Mouse (Mus musculus): ENCODE measurements around the gene Mon2. TPM values are rescaled to one million over a fixed set of nuclear protein-coding genes. Genes with fewer than 3 reads are reported as not detected.

Gene Mon2
- polyA plus RNA-seq, 1 experiment from 2014 or later = 39.1 TPM

GRCm38 (mm10) chr10:123005237-123006185 is 70.8 kb downstream of the Mon2 start:
- ATAC-seq (ENCODE audit: low FRiP score) = peak; percentile 69; the same call in 1 of the 2 replicates
- H3K36me3 ChIP-seq (replicated peaks) = peaks cover 37% of the 10 kb centered on the region
- 92% methylated on average over 20 of the region's 20 CpGs for WGBS

DNA sequence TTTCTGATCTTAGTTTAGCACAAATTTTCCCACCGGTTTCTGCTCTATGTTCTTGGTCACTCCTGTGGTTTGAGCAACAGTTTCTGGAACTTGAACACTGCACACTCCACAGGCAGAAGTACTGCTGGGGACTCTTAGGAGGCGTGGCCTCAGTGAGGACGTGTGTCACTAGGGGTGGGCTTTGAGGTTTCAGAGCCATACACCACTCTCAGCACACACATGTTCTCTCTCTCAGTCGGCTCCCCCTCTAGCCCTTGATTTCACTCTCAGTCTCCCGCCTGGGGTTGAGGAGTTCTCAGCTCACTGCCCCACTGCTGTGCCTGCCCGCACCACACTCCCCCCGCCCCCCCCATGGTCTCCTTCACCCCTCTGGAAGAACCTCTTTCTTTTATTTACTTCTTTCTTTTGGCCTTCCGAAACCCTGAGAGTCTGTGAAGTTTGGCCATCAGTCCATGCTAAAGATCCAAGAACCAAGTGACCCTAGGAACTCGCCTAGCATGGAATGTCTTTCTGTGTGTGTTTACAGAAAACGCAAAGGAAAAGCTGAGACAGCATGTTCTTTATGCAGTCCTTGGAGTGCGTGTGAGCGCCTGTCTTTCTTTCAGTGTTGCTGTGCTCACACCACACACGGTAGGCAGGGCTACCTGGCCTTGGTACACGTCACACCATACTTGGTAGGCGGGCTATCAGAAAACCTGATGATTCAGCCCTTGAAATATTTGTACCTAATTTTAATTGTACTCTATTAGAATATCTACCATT is 71.6 kb downstream of the Mon2 start:
- peaks cover 35% of the 10 kb centered on the region for H3K36me3 ChIP-seq (replicated peaks)
- no peaks in the 10 kb centered on the region for H3K27me3 ChIP-seq
- no peak overlapping the region for H3K4me2 ChIP-seq
- 80% methylated on average over 15 of the region's 15 CpGs for WGBS
- H3K27ac ChIP-seq = 0 out of 2 replicates have a peak overlapping the region, but pooled peaks have one; percentile 36
- no peak overlapping the region for H3K9ac ChIP-seq
- H3K9me3 ChIP-seq = no peaks in the 10 kb centered on the region
- no peaks in the 10 kb centered on the region for H3K4me1 ChIP-seq
- H3K4me3 ChIP-seq (replicated peaks) = no peak overlapping the region
- ATAC-seq (ENCODE audit: low FRiP score) = peak; percentile 55; the same call in 1 of the 2 replicates

More at GRCm38 (mm10) chr10:123005237-123006185, 70.8 kb downstream of the Mon2 start:
- Histone ChIP-seq H3K27me3 (no peaks in the 10 kb centered on the region), H3K27ac (no peak overlapping the region), H3K4me1 (no peaks in the 10 kb centered on the region), H3K9me3 (no peaks in the 10 kb centered on the region), H3K9ac (no peak overlapping the region), H3K4me2 (no peak overlapping the region), H3K4me3 (replicated peaks) (no peak overlapping the region)

GRCm38 (mm10) chr10:123001985-123002384 is 74.3 kb downstream of the Mon2 start:
- 88% methylated on average over 1 of the region's 1 CpGs for WGBS
- H3K27ac ChIP-seq = no peak overlapping the region
- H3K4me2 ChIP-seq = no peak overlapping the region
- no peak for ATAC-seq (ENCODE audit: low FRiP score)
- peaks cover 54% of the 10 kb centered on the region for H3K36me3 ChIP-seq (replicated peaks)
- H3K4me3 ChIP-seq (replicated peaks) = no peak overlapping the region
- H3K9me3 ChIP-seq = no peaks in the 10 kb centered on the region
- no peaks in the 10 kb centered on the region for H3K27me3 ChIP-seq
- no peaks in the 10 kb centered on the region for H3K4me1 ChIP-seq
- no peak overlapping the region for H3K9ac ChIP-seq

DNA sequence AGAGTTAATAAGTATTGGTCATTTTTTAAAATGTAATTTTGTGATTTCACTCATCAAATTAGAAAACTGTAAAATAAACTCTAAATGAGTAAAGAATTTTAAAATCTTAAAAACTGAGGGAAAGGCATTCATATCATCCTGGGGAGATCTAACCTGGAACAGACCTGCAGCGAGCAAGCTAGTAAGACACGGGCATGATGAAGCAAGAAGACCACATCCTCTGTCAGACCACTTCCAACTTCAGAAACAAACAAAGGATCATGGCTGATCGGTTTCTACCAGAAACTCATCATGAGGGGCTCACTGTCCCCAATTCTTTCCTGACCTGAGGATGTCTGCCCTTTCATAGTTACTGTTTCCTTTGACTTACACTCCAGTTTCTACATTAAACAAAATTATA is 74.9 kb downstream of the Mon2 start:
- Histone ChIP-seq H3K9ac (no peak overlapping the region), H3K27ac (no peak overlapping the region), H3K4me2 (no peak overlapping the region), H3K27me3 (no peaks in the 10 kb centered on the region), H3K4me3 (replicated peaks) (no peak overlapping the region), H3K36me3 (replicated peaks) (peaks cover 56% of the 10 kb centered on the region), H3K9me3 (no peaks in the 10 kb centered on the region), H3K4me1 (no peaks in the 10 kb centered on the region)
- WGBS = 88% methylated on average over 3 of the region's 3 CpGs
- ATAC-seq (ENCODE audit: low FRiP score) = no peak

DNA sequence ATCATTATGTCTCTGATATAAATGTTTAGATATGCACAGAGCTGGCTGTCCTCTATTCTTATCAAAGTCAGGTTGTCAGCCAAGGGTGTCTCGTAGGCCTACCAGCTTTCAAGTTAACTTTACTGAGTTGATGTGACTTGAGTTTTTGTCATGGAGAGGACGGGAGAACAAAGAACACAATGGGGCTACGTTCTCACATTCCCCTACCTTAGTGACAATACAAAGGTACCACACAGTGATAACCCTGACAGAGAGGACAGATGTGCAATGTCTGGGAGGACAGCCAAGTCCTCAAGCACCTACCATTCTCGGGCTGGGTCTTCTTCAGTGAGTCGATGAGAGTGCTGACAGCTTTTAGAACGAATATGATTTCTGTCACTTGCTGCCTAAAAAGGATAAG is 76.9 kb downstream of the Mon2 start:
- no peak for ATAC-seq (ENCODE audit: low FRiP score)
- WGBS = 79% methylated on average over 6 of the region's 6 CpGs

DNA sequence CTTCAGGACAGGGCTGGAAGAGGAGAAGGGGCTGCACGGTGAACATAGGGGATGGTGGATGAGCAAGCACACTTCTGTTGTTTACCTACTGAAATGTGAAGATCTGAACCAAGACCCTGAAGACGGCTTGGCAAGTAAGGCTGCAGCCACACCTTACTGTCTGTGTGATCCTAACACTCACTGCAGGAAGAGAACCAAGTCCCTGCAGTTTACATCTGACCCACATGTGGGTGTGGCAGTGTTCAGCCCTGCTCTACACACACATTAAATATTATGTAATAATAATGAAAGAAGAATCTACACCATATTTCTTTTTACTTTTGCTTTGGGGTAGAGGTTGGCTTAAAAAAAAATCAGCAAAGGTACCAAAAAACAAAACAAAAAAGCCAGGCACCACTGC is 78.5 kb downstream of the Mon2 start:
- ATAC-seq (ENCODE audit: low FRiP score) = no peak
- H3K9ac ChIP-seq = no peak overlapping the region
- no peak overlapping the region for H3K27ac ChIP-seq
- H3K4me3 ChIP-seq (replicated peaks) = no peak overlapping the region
- no peak overlapping the region for H3K4me2 ChIP-seq
- no peaks in the 10 kb centered on the region for H3K4me1 ChIP-seq
- H3K27me3 ChIP-seq = no peaks in the 10 kb centered on the region
- WGBS = 91% methylated on average over 2 of the region's 2 CpGs
- peaks cover 59% of the 10 kb centered on the region for H3K36me3 ChIP-seq (replicated peaks)
- H3K9me3 ChIP-seq = no peaks in the 10 kb centered on the region

More for the DNA sequence above, 76.9 kb downstream of the Mon2 start:
- Histone ChIP-seq H3K36me3 (replicated peaks) (peaks cover 70% of the 10 kb centered on the region), H3K27ac (no peak overlapping the region), H3K4me1 (no peaks in the 10 kb centered on the region), H3K4me2 (no peak overlapping the region), H3K4me3 (replicated peaks) (no peak overlapping the region), H3K9ac (no peak overlapping the region), H3K9me3 (no peaks in the 10 kb centered on the region), H3K27me3 (no peaks in the 10 kb centered on the region)

- Histone ChIP-seq H3K9ac (no peak overlapping the region), H3K4me3 (replicated peaks) (no peak overlapping the region), H3K27ac (no peak overlapping the region), H3K27me3 (no peaks in the 10 kb centered on the region), H3K9me3 (no peaks in the 10 kb centered on the region), H3K36me3 (replicated peaks) (peaks cover 53% of the 10 kb centered on the region), H3K4me2 (no peak overlapping the region), H3K4me1 (no peaks in the 10 kb centered on the region)
- WGBS = 68% methylated on average over 17 of the region's 17 CpGs
- no peak for ATAC-seq (ENCODE audit: low FRiP score)
Observed at GRCm38 (mm10) chr10:122994402-122995107, 81.8 kb downstream of the Mon2 start.

GRCm38 (mm10) chr10:122991648-122992047 is 84.7 kb downstream of the Mon2 start:
- H3K27me3 ChIP-seq = no peaks in the 10 kb centered on the region
- peaks cover 10% of the 10 kb centered on the region for H3K4me1 ChIP-seq
- no peak overlapping the region for H3K9ac ChIP-seq
- H3K36me3 ChIP-seq (replicated peaks) = peaks cover 26% of the 10 kb centered on the region
- H3K4me2 ChIP-seq = no peak overlapping the region
- no peaks in the 10 kb centered on the region for H3K9me3 ChIP-seq
- 88% methylated on average over 9 of the region's 9 CpGs for WGBS
- no peak overlapping the region for H3K4me3 ChIP-seq (replicated peaks)
- ATAC-seq (ENCODE audit: low FRiP score) = no peak
- H3K27ac ChIP-seq = no peak overlapping the region

DNA sequence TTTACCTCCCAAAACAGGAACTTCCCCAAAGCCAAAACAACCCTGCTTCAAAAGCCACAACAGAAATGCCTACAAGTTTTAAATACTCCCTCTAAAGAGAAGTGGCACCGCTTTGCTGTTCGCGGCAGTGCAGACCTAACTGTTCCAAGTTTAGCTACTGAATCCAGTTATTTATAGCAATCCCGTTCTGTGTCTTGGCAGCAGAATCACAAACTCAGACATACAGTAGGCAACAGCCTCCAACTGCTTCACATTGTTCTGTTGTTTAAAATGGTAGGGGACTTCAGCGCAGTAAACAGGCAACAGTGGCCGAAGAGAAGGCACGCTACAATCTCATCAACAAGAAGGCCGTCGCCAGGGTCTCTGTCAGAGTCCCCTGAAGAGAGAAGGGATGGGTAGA is 85.3 kb downstream of the Mon2 start:
- 97% methylated on average over 9 of the region's 9 CpGs for WGBS
- Histone ChIP-seq H3K4me1 (peaks cover 11% of the 10 kb centered on the region), H3K9me3 (no peaks in the 10 kb centered on the region), H3K27ac (no peak overlapping the region), H3K4me2 (no peak overlapping the region), H3K9ac (no peak overlapping the region), H3K4me3 (replicated peaks) (no peak overlapping the region), H3K36me3 (replicated peaks) (peaks cover 21% of the 10 kb centered on the region), H3K27me3 (no peaks in the 10 kb centered on the region)
- ATAC-seq (ENCODE audit: low FRiP score) = no peak

GRCm38 (mm10) chr10:122990606-122991005 is 85.7 kb downstream of the Mon2 start:
- Histone ChIP-seq H3K9me3 (no peaks in the 10 kb centered on the region), H3K4me3 (replicated peaks) (no peak overlapping the region), H3K4me2 (no peak overlapping the region), H3K27ac (no peak overlapping the region), H3K27me3 (no peaks in the 10 kb centered on the region), H3K36me3 (replicated peaks) (peaks cover 17% of the 10 kb centered on the region), H3K4me1 (peaks cover 11% of the 10 kb centered on the region), H3K9ac (no peak overlapping the region)
- WGBS = 97% methylated on average over 6 of the region's 6 CpGs
- no peak for ATAC-seq (ENCODE audit: low FRiP score)

- no peak overlapping the region for H3K4me3 ChIP-seq (replicated peaks)
- H3K27me3 ChIP-seq = no peaks in the 10 kb centered on the region
- no peak overlapping the region for H3K27ac ChIP-seq
- no peak overlapping the region for H3K9ac ChIP-seq
- H3K4me2 ChIP-seq = no peak overlapping the region
- H3K4me1 ChIP-seq = peaks cover 11% of the 10 kb centered on the region
- no peak for ATAC-seq (ENCODE audit: low FRiP score)
- WGBS = 95% methylated on average over 9 of the region's 9 CpGs
- H3K36me3 ChIP-seq (replicated peaks) = peaks cover 10% of the 10 kb centered on the region
- H3K9me3 ChIP-seq = no peaks in the 10 kb centered on the region
Observed at GRCm38 (mm10) chr10:122989916-122990315, 86.4 kb downstream of the Mon2 start.

GRCm38 (mm10) chr10:122988372-122988771 is 87.9 kb downstream of the Mon2 start:
- H3K27ac ChIP-seq = no peak overlapping the region
- H3K9ac ChIP-seq = no peak overlapping the region
- H3K4me1 ChIP-seq = peaks cover 19% of the 10 kb centered on the region
- H3K4me2 ChIP-seq = no peak overlapping the region
- no peaks in the 10 kb centered on the region for H3K9me3 ChIP-seq
- peaks cover 4% of the 10 kb centered on the region for H3K36me3 ChIP-seq (replicated peaks)
- 85% methylated on average over 7 of the region's 7 CpGs for WGBS
- ATAC-seq (ENCODE audit: low FRiP score) = no peak
- no peak overlapping the region for H3K4me3 ChIP-seq (replicated peaks)
- no peaks in the 10 kb centered on the region for H3K27me3 ChIP-seq
